Mouse (Mus musculus) heart, embryonic 14.5 days (tissue): ENCODE results near the gene Arhgap17. TPM values are rescaled to one million over a fixed set of nuclear protein-coding genes. Genes with fewer than 3 reads are reported as not detected.

ENCODE experiments used
- ATAC-seq: fragments of 200-750 bp; cut with Nextera tagmentation; 2 replicates; pipeline ENCODE4 v1.8.0; 2017; ENCODE audit warnings: low read depth, moderate TSS enrichment; ENCODE audit not compliant: insufficient number of reproducible peaks, insufficient read depth, low FRiP score
- H3K27ac ChIP-seq, 2 experiments: fragments of 200-500 bp in 1 of 2; fragments of 300-500 bp in 1 of 2; sonication (generic) in 1 of 2; replicated peaks in 1 of 2; 2 replicates each; pipeline ENCODE4 v1.5.1; 2012 to 2014; ENCODE audit warnings: low read depth in 2 of 2, low read length in 2 of 2, control low read depth in 1 of 2, mild to moderate bottlenecking in 1 of 2, mixed read lengths in 1 of 2; ENCODE audit not compliant: control insufficient read depth in 1 of 2, insufficient read depth in 1 of 2
- H3K27me3 ChIP-seq: fragments of 300-500 bp; sonication (generic); 2 replicates; pipeline ENCODE4 v1.6.1; 2014; ENCODE audit warnings: mild to moderate bottlenecking, low read length, control low read depth; ENCODE audit not compliant: control insufficient read depth, insufficient read depth
- H3K36me3 ChIP-seq: fragments of 300-500 bp; sonication (generic); 2 replicates; pipeline ENCODE4 v1.6.1; 2014; ENCODE audit warnings: mild to moderate bottlenecking, control low read depth, low read length, mixed read lengths; ENCODE audit not compliant: control insufficient read depth, insufficient read depth
- H3K4me1 ChIP-seq, 2 experiments: fragments of 200-500 bp in 1 of 2; fragments of 300-500 bp in 1 of 2; sonication (generic) in 1 of 2; 2 replicates each; pipeline ENCODE4 v1.6.1; 2012 to 2014; ENCODE audit warnings: low read length in 2 of 2, control low read depth in 1 of 2, mixed read lengths in 1 of 2; ENCODE audit not compliant: control insufficient read depth in 2 of 2, insufficient read depth in 2 of 2
- H3K4me2 ChIP-seq: fragments of 300-500 bp; sonication (generic); 2 replicates; pipeline ENCODE4 v1.6.1; 2014; ENCODE audit warnings: mild to moderate bottlenecking, low read length
- H3K4me3 ChIP-seq, 2 experiments: fragments of 200-500 bp in 1 of 2; fragments of 300-500 bp in 1 of 2; sonication (generic) in 1 of 2; 2 replicates each; pipeline ENCODE4 v1.5.1; 2012 to 2014; ENCODE audit warnings: low read length in 2 of 2, mild to moderate bottlenecking in 2 of 2, control low read depth in 1 of 2, low read depth in 1 of 2, moderate library complexity in 1 of 2; ENCODE audit not compliant: control insufficient read depth in 1 of 2, insufficient read depth in 1 of 2
- H3K9ac ChIP-seq: fragments of 300-500 bp; sonication (generic); 2 replicates; pipeline ENCODE4 v1.6.1; 2014; ENCODE audit warnings: mild to moderate bottlenecking, low read length
- H3K9me3 ChIP-seq: fragments of 300-500 bp; sonication (generic); 2 replicates; pipeline ENCODE4 v1.6.1; 2016; ENCODE audit warnings: low read length, control low read depth; ENCODE audit not compliant: control insufficient read depth
- WGBS: fragments of 180-500 bp; shearing (Covaris S2); extraction: QIAGEN DNeasy Blood & Tissue Kit; methylation state at CpG from one replicate; pipeline ENCODE4 v1.1.7; 2014; 5-methylcytosine and 5-hydroxymethylcytosine counted together
- polyA plus RNA-seq: library from polyadenylated mRNA; unstranded; fragments of >200 nt; fragmentation: Nextera tagmentation; extraction: Ambion mirVana; gene quantifications from 2 replicates; pipeline ENCODE4 v1.2.1, GENCODE M21; 2014

Gene Arhgap17
- polyA plus RNA-seq, 1 experiment from 2014 or later = 19.2 TPM

DNA sequence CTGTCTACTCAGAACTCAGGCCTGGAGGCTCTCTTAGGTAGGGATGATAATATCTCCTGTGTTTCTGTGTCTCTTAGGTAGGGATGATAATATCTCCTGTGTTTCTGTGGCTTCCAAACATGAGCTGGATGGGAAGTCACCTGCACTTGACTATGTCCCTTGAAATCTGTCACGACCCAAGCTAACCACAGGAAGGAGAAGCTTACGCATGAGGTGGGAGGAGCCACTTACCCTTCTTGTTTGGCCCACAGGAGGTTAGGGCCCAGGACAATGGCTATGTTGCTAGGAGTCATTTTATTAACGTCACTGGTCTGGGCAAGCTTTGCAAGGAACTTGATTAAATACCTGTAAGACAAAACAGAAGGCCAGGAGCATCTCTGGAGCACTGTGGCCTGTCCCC is 69.5 kb downstream of the Arhgap17 start:
- Histone ChIP-seq H3K4me1 (peaks cover 10 to 19% of the 10 kb centered on the region in 2 experiments), H3K4me3 (no peak overlapping the region), H3K27ac (no peak overlapping the region), H3K9me3 (no peaks in the 10 kb centered on the region), H3K36me3 (peaks cover 70% of the 10 kb centered on the region), H3K9ac (no peak overlapping the region), H3K27me3 (no peaks in the 10 kb centered on the region), H3K4me2 (no peak overlapping the region)
- 85% methylated on average over 3 of the region's 3 CpGs for WGBS
- no peak for ATAC-seq

DNA sequence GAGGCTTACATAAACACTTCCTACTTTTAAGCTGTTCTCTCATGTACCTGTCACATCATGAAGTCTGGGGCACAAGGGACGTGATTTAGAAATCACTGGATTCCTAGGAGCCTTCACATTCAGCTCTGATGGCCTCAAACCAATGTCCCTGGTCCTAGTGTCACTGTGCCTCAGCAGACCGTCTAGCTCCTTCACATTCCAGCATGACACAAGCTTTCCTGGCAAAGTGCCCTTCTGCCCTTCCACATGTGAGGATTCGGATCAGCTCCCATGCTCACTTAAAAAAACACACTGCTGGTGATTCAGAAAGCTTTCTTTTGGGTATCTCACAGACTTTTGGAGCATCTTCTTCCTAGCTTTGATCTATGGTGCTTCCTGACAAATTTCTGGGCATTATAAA is 71.5 kb downstream of the Arhgap17 start:
- Histone ChIP-seq H3K36me3 (peaks cover 75% of the 10 kb centered on the region), H3K9ac (no peak overlapping the region), H3K27me3 (no peaks in the 10 kb centered on the region), H3K27ac (peak overlapping the region; percentile 67 to 68), H3K4me3 (no peak overlapping the region), H3K4me1 (peaks cover 10 to 23% of the 10 kb centered on the region in 2 experiments), H3K9me3 (no peaks in the 10 kb centered on the region), H3K4me2 (no peak overlapping the region)
- 11% methylated on average over 3 of the region's 3 CpGs for WGBS
- peak; percentile 41; the same call in 1 of the 2 replicates for ATAC-seq

DNA sequence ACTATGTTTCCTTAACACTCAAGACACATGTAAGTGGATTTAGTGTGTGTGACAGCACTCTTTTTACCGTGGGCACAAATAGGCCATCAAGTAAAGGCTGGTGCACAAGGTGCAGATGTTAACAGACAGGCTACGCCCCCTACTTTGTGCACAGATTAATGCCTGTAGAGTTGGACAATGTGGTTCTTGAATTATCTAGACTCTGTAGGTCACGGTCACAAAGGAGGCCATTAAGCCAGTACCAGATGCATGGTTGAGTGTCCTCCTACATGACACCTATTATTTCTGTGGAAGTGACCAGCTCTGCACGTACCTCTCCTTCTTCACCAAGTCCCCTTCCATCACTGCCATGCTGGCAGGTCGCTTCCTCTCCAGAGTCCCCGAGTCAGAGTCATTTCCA is 73.6 kb downstream of the Arhgap17 start:
- Histone ChIP-seq H3K27ac (no peak overlapping the region), H3K4me3 (no peak overlapping the region), H3K9me3 (no peaks in the 10 kb centered on the region), H3K36me3 (peaks cover 80% of the 10 kb centered on the region), H3K4me2 (no peak overlapping the region), H3K4me1 (peaks cover 12 to 33% of the 10 kb centered on the region in 2 experiments), H3K9ac (no peak overlapping the region), H3K27me3 (no peaks in the 10 kb centered on the region)
- 87% methylated on average over 6 of the region's 6 CpGs for WGBS
- no peak for ATAC-seq

DNA sequence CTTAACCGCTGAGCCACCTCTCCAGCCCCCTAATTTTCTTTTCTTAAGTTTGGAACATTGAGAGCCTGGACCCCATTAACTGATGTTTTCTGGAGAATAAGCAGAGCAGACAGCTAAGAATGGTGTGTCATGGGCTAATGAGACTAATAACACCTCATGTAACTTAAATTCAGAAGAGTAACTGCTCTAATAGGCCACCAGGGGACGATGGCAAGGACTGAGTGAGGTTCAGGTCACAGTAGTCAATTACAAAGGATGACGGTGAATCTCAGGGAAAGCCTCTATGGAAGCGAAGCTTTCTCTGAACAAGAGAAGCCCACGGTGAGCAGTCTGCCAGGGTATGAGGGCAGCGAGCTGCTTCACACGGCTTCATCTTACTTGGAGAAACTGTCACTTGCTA is 74.3 kb downstream of the Arhgap17 start:
- no peak overlapping the region for H3K9ac ChIP-seq
- no peaks in the 10 kb centered on the region for H3K27me3 ChIP-seq
- peaks cover 12 to 33% of the 10 kb centered on the region in 2 experiments for H3K4me1 ChIP-seq
- peaks cover 82% of the 10 kb centered on the region for H3K36me3 ChIP-seq
- no peak overlapping the region for H3K4me2 ChIP-seq
- 87% methylated on average over 7 of the region's 7 CpGs for WGBS
- ATAC-seq = no peak
- H3K9me3 ChIP-seq = no peaks in the 10 kb centered on the region
- H3K4me3 ChIP-seq = no peak overlapping the region
- H3K27ac ChIP-seq = no peak overlapping the region

DNA sequence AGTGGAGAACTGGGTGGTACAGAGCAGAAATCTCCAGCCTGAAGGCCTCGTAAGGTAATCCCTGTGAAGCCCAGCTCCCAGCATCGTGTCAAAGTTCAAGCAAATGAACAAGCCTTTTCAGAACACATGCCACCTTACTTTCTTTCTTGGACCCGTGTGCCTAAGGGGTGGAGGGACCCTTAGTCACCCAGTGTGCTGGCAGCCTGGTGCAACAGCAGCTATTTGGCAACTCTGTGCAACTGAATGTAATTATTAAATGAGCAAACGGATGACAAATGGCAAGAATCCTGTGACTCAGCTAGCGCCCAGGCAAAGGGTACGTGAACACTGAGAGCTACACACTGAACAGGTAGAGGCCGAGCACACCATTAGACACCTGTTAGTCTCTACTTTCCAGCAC is 75.8 kb downstream of the Arhgap17 start:
- 92% methylated on average over 7 of the region's 7 CpGs for WGBS
- Histone ChIP-seq H3K9me3 (no peaks in the 10 kb centered on the region), H3K4me3 (no peak overlapping the region), H3K27ac (no peak overlapping the region), H3K27me3 (no peaks in the 10 kb centered on the region), H3K9ac (no peak overlapping the region), H3K36me3 (peaks cover 81% of the 10 kb centered on the region), H3K4me1 (peaks cover 12 to 31% of the 10 kb centered on the region in 2 experiments), H3K4me2 (no peak overlapping the region)
- no peak for ATAC-seq

DNA sequence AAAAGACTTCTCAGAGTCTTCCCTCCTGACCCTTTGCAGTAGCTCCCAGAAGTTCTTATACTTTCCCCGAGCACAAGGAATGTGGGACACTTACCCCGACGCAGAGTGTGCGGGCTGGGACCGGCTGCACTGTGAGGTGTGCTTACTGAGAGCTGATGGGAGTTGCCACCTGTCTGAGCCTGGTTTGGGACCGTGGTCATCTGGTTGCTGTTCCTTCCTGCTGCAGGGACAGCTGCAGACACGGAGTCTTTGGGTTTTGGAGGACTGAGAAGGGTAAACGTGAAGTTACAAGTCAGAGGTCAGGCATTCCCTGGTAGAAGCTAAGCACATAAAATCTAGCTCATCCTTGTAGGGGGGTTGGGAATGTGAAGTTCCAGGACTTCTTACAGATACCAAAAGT is 77.8 kb downstream of the Arhgap17 start:
- no peak overlapping the region for H3K9ac ChIP-seq
- H3K4me3 ChIP-seq = no peak overlapping the region
- H3K36me3 ChIP-seq = peaks cover 83% of the 10 kb centered on the region
- no peak overlapping the region for H3K4me2 ChIP-seq
- peaks cover 2 to 14% of the 10 kb centered on the region in 2 experiments for H3K4me1 ChIP-seq
- no peak overlapping the region for H3K27ac ChIP-seq
- H3K27me3 ChIP-seq = no peaks in the 10 kb centered on the region
- no peak for ATAC-seq
- WGBS = 67% methylated on average over 8 of the region's 8 CpGs
- H3K9me3 ChIP-seq = no peaks in the 10 kb centered on the region

DNA sequence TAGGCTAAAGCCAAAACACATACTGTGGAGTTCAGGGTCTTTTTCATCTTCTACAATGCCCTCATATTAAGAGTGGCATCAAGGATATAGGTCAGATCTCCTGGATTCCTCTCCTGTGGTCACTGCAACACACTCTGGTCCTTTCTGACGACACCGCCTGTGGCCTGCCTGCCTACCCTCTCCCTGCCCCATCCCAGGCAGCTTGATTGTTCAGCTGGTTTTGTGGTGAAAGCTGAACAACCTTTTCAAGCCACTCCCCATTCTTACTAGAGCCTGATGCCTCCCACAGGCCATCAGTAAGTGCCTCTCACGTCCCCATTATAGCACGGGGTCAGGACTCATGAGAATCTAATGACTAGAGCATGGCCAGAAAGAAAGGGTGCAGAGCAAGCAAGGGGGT is 80.5 kb downstream of the Arhgap17 start:
- Histone ChIP-seq H3K4me1 (peaks cover 2 to 20% of the 10 kb centered on the region in 2 experiments), H3K27me3 (no peaks in the 10 kb centered on the region), H3K27ac (no peak overlapping the region), H3K36me3 (peaks cover 76% of the 10 kb centered on the region), H3K4me2 (no peak overlapping the region), H3K4me3 (no peak overlapping the region), H3K9me3 (no peaks in the 10 kb centered on the region), H3K9ac (no peak overlapping the region)
- no peak for ATAC-seq
- 70% methylated on average over 4 of the region's 4 CpGs for WGBS

DNA sequence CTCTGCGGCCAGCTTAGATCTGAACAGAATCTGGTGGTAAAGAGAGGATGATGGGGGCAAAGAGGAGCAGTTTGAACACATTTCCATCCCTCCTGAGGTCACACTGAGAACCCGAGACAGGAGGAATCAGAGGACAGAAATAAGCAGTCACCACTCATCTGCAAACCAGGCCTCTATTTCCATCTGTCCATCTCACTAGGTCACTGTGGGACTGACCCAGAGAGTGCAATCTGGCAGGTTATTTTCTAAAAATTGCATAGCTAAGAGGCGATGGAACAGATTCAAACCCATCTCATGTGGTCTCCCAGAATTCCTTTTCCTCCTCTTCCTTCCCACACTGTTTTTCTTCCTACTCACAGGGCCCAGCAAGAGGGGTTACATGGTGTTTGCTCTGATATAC is 81.8 kb downstream of the Arhgap17 start:
- H3K27ac ChIP-seq = no peak overlapping the region
- 82% methylated on average over 3 of the region's 3 CpGs for WGBS
- no peak overlapping the region for H3K9ac ChIP-seq
- H3K36me3 ChIP-seq = peaks cover 70% of the 10 kb centered on the region
- H3K4me1 ChIP-seq = peaks cover 0 to 18% of the 10 kb centered on the region in 2 experiments; a peak in 3 of 4 replicates
- no peaks in the 10 kb centered on the region for H3K27me3 ChIP-seq
- ATAC-seq = no peak
- no peak overlapping the region for H3K4me3 ChIP-seq
- H3K4me2 ChIP-seq = no peak overlapping the region
- H3K9me3 ChIP-seq = no peaks in the 10 kb centered on the region
